Mouse (Mus musculus): Measurements from ENCODE around the gene Sema4d.

Sema4d gene

GRCm38 (mm10) chr13:51643924-51644828 lies 149.4 kb downstream of the Sema4d start:
- no peak for DNase-seq (ENCODE audit: low read depth, low spot score)

- DNase-seq (ENCODE audit: low read depth, low spot score), result no peak
Measured at GRCm38 (mm10) chr13:51642171-51642778, 151.3 kb downstream of the Sema4d start.

GRCm38 (mm10) chr13:51641424-51641823 lies 152.1 kb downstream of the Sema4d start:
- DNase-seq (ENCODE audit: low read depth, low spot score), result no peak

GRCm38 (mm10) chr13:51638958-51639357 lies 154.6 kb downstream of the Sema4d start:
- DNase-seq (ENCODE audit: low read depth, low spot score), result no peak

All from brain, adult 2 months (tissue).